Comparison of ENCODE assay signal across 7 mouse cellular contexts in genomic region chr9:88718593-88718992, GRCm38 (mm10). TPM values are rescaled to one million over a fixed set of nuclear protein-coding genes. Genes with fewer than 3 reads are reported as not detected.
DNase-seq lines count a peak whose midpoint lies in the region; ATAC-seq and TF ChIP-seq lines count a peak whose summit lies in the region.
"Not testable (repeated sequence)": the region's sequence is repeated elsewhere in the genome, so short reads cannot be mapped to it uniquely, and the experiment has no call there.

No protein-coding gene starts in this region.

- not testable (repeated sequence) for H3K4me1 ChIP-seq in cerebellum, adult 2 months (ENCODE audit: control insufficient read depth, insufficient read depth, low read length); forebrain, embryonic 10.5 days; heart, embryonic 13.5 days; intestine, embryonic 15.5 days (replicated peaks); limb, embryonic 13.5 days; lung, embryonic 16.5 days (replicated peaks; ENCODE audit: control insufficient read depth, insufficient read depth, low read length); neural tube, embryonic 14.5 days (ENCODE audit: control insufficient read depth, insufficient read depth, low read length)

- TF ChIP-seq CTCF in cerebellum, adult 2 months (IDR thresholded peaks at IDR 0.05; ENCODE audit: borderline replicate concordance, insufficient read depth, low read depth, low read length): not testable (repeated sequence)

- 57% methylated on average over 5 of the region's 5 CpGs for WGBS in cerebellum, adult 2 months
- WGBS in forebrain, embryonic 10.5 days: 88% methylated on average over 5 of the region's 5 CpGs
- 80% methylated on average over 5 of the region's 5 CpGs for WGBS in heart, embryonic 13.5 days
- 59% methylated on average over 5 of the region's 5 CpGs for WGBS in intestine, embryonic 15.5 days
- 62% methylated on average over 5 of the region's 5 CpGs for WGBS in limb, embryonic 13.5 days
- 73% methylated on average over 4 of the region's 5 CpGs for WGBS in lung, embryonic 16.5 days
- WGBS in neural tube, embryonic 14.5 days: 83% methylated on average over 4 of the region's 5 CpGs

- TF ChIP-seq POLR2A in cerebellum, adult 2 months (IDR thresholded peaks at IDR 0.05; ENCODE audit: borderline replicate concordance, insufficient read depth, low read length): not testable (repeated sequence)

- H3K36me3 ChIP-seq in forebrain, embryonic 10.5 days (replicated peaks); heart, embryonic 13.5 days; intestine, embryonic 15.5 days; limb, embryonic 13.5 days; lung, embryonic 16.5 days (ENCODE audit: control insufficient read depth, insufficient read depth, low read length); neural tube, embryonic 14.5 days (ENCODE audit: control insufficient read depth, insufficient read depth, low read length): not testable (repeated sequence)

- not testable (repeated sequence) for H3K9me3 ChIP-seq in forebrain, embryonic 10.5 days; heart, embryonic 13.5 days; intestine, embryonic 15.5 days; limb, embryonic 13.5 days; lung, embryonic 16.5 days (ENCODE audit: control insufficient read depth, low read length); neural tube, embryonic 14.5 days (ENCODE audit: control insufficient read depth, low read length)

- H3K27me3 ChIP-seq in cerebellum, adult 2 months (ENCODE audit: control insufficient read depth, insufficient read depth, low read length); forebrain, embryonic 10.5 days (ENCODE audit: poor library complexity, severe bottlenecking); heart, embryonic 13.5 days (replicated peaks); intestine, embryonic 15.5 days (replicated peaks); limb, embryonic 13.5 days; lung, embryonic 16.5 days (ENCODE audit: control insufficient read depth, insufficient read depth, low read depth, low read length); neural tube, embryonic 14.5 days (ENCODE audit: control insufficient read depth, insufficient read depth, low read length): not testable (repeated sequence)

- peak overlapping the region; percentile 66 for H3K4me2 ChIP-seq in heart, embryonic 13.5 days
- H3K4me2 ChIP-seq in intestine, embryonic 15.5 days (replicated peaks): peak overlapping the region; percentile 50
- H3K4me2 ChIP-seq in limb, embryonic 13.5 days (replicated peaks): peak overlapping the region; percentile 57
- H3K4me2 ChIP-seq in lung, embryonic 16.5 days (ENCODE audit: low read depth, low read length): peak overlapping the region; percentile 47; the same call in 1 of the 2 replicates
- H3K4me2 ChIP-seq in neural tube, embryonic 14.5 days (ENCODE audit: low read depth, low read length): peak overlapping the region; percentile 40

- not testable (repeated sequence) for ATAC-seq in heart, embryonic 13.5 days (ENCODE audit: extremely low read depth, insufficient number of reproducible peaks, low FRiP score, low TSS enrichment); intestine, embryonic 15.5 days; limb, embryonic 13.5 days (ENCODE audit: low FRiP score, low read depth); lung, embryonic 16.5 days (ENCODE audit: low read depth); neural tube, embryonic 14.5 days (ENCODE audit: low read depth)

- H3K4me3 ChIP-seq in cerebellum, adult 2 months (replicated peaks; ENCODE audit: insufficient read depth, low read depth, low read length); heart, embryonic 13.5 days; intestine, embryonic 15.5 days (replicated peaks): not testable (repeated sequence)
- peak overlapping the region; percentile 43; the same call in 1 of the 2 replicates for H3K4me3 ChIP-seq in forebrain, embryonic 10.5 days
- H3K4me3 ChIP-seq in limb, embryonic 13.5 days: peak overlapping the region; percentile 41; the same call in 1 of the 2 replicates
- peak overlapping the region; percentile 40; the same call in 1 of the 2 replicates for H3K4me3 ChIP-seq in lung, embryonic 16.5 days (ENCODE audit: low read length)
- peak overlapping the region; percentile 33; the same call in 1 of the 2 replicates for H3K4me3 ChIP-seq in neural tube, embryonic 14.5 days (ENCODE audit: low read depth, low read length)

- H3K9ac ChIP-seq in heart, embryonic 13.5 days; intestine, embryonic 15.5 days; limb, embryonic 13.5 days; lung, embryonic 16.5 days (ENCODE audit: low read length); neural tube, embryonic 14.5 days (replicated peaks; ENCODE audit: low read depth, low read length): not testable (repeated sequence)

- DNase-seq in cerebellum, adult 2 months: peak; percentile 22 to 35
- DNase-seq in forebrain, embryonic 10.5 days (ENCODE audit: extremely low spot score, low spot score): not testable (repeated sequence)

- not testable (repeated sequence) for H3K27ac ChIP-seq in cerebellum, adult 2 months (ENCODE audit: insufficient read depth, low read length); forebrain, embryonic 10.5 days; heart, embryonic 13.5 days (replicated peaks); intestine, embryonic 15.5 days; limb, embryonic 13.5 days; lung, embryonic 16.5 days (ENCODE audit: low read length); neural tube, embryonic 14.5 days (ENCODE audit: low read depth, low read length)

RNA-seq across cellular contexts. Expression of gene Mthfsl, which starts 1.5 kb away (rescaled TPM):
- polyA plus RNA-seq in cerebellum, adult 2 months (2012; rRNA removed): 38.1 and 38.6 TPM in 2 replicates
- 24.3 and 25.0 TPM in 2 replicates for polyA plus RNA-seq in forebrain, embryonic 10.5 days (2016; fragmentation: Nextera tagmentation; extraction: Ambion mirVana)
- 26.5 and 31.1 TPM in 2 replicates for polyA plus RNA-seq in heart, embryonic 13.5 days (2015; fragmentation: Nextera tagmentation; extraction: Ambion mirVana)
- 43.4 and 45.4 TPM in 2 replicates for polyA plus RNA-seq in intestine, embryonic 15.5 days (2015; fragmentation: Nextera tagmentation; extraction: Ambion mirVana)
- 42.9 and 45.4 TPM in 2 replicates for polyA plus RNA-seq in limb, embryonic 13.5 days (2015; fragmentation: Nextera tagmentation; extraction: Ambion mirVana)
- polyA plus RNA-seq in lung, embryonic 16.5 days (2015; fragmentation: Nextera tagmentation; extraction: Ambion mirVana): 42.9 and 43.3 TPM in 2 replicates
- polyA plus RNA-seq in neural tube, embryonic 14.5 days (2014; fragmentation: Nextera tagmentation; extraction: Ambion mirVana): 34.3 and 55.4 TPM in 2 replicates

RNA-seq across cellular contexts. Expression of gene Bcl2a1d, which starts 13.1 kb away (rescaled TPM):
- polyA plus RNA-seq in cerebellum, adult 2 months (2012; rRNA removed): 0.15 TPM in 1 of 2 replicates, not detected in the other
- polyA plus RNA-seq in forebrain, embryonic 10.5 days (2016; fragmentation: Nextera tagmentation; extraction: Ambion mirVana): not detected in 2 replicates
- polyA plus RNA-seq in heart, embryonic 13.5 days (2015; fragmentation: Nextera tagmentation; extraction: Ambion mirVana): 0.23 and 0.74 TPM in 2 replicates
- 0.77 TPM in 2 replicates for polyA plus RNA-seq in intestine, embryonic 15.5 days (2015; fragmentation: Nextera tagmentation; extraction: Ambion mirVana)
- polyA plus RNA-seq in limb, embryonic 13.5 days (2015; fragmentation: Nextera tagmentation; extraction: Ambion mirVana): 0.27 TPM in 1 of 2 replicates, not detected in the other
- 2.1 and 3.2 TPM in 2 replicates for polyA plus RNA-seq in lung, embryonic 16.5 days (2015; fragmentation: Nextera tagmentation; extraction: Ambion mirVana)
- polyA plus RNA-seq in neural tube, embryonic 14.5 days (2014; fragmentation: Nextera tagmentation; extraction: Ambion mirVana): 0.28 TPM in 1 of 2 replicates, not detected in the other
